Mouse (Mus musculus): Measurements from ENCODE around the gene Nt5dc3. TPM values are rescaled to one million over a fixed set of nuclear protein-coding genes. Genes with fewer than 3 reads are reported as not detected.

The Nt5dc3 gene
- total RNA-seq (2023), result 10.0 TPM

DNA sequence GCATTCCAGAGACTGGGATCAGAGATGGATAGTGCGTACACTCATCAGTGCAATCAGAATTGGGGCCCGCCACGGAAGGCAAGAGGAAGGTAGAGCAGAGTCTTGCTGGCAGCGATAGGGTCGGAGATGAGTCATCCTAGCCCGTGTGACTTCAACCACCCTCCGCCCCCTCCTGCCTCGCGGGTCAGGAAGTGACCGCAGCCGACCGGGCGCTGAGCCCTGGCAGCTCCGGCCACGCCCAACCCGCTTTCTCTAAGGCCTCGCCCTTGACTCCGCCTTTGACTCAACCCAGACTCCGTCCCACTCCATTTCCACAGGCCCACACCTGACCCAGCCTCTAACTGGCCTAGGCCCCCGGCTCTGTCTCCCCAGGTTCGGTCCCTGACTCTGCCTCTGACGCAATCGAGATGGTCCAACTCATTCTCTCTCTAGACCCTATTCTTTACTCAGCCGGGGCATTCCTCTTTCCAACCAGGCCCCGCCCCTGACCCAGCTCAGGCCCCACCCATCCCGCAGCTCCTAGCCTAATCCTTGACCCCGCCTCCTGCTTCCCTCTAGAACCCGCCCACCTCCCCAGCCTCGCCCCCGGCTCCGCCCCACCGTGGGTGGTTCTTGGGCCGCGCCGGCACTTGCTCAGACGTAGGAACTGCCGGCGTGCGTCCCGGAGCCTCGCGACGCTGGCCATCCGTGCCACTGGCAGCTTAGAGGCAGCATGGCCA lies at the start of gene Nt5dc3:
Gene Nt5dc3, plus strand, starts transcription at position 608 of the 719 bp plus-strand sequence.

DNA sequence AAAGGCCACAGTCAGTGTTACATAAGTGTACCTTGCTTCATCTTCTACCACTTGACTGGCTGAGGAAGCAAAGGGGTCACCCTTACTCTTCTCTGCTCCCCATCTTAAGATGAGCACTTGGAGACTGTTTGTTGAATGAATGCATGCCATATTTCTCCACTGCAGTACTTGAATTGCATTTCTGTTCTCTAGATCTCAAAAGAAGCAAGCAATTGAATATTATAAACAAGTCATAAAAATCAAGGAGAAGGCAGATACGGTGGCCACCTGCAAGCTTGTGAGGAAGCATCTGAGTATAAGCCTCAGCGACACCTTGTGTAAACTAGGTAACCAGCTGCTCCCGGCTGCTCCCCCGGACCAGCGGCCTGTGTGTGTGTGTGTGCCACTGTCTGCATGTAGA lies 15.1 kb upstream of the Nt5dc3 start, which contains the start of gene Gm49358:
Gene Gm49358, plus strand, starts transcription at position 301 of the 400 bp plus-strand sequence.

Other genes with a start within 250 kb of the Nt5dc3 start
- gene Hsp90b1, start 73.5 kb upstream of the Nt5dc3 start, total RNA-seq (2023), result 267 TPM
- 4.0 TPM for gene Ttc41, start 73.2 kb upstream of the Nt5dc3 start, total RNA-seq (2023)
- 3.5 TPM for gene Gm49358, start 15.0 kb upstream of the Nt5dc3 start, total RNA-seq (2023)
- 0.92 TPM for gene Stab2, start 229.0 kb downstream of the Nt5dc3 start, total RNA-seq (2023)